Mouse (Mus musculus) layer of hippocampus, adult 8-10 months (tissue): ENCODE data around the gene Chd3. TPM values are rescaled to one million over a fixed set of nuclear protein-coding genes. Genes with fewer than 3 reads are reported as not detected.
A peak's percentile ranks its signal among the peaks of the same experiment; 100 is the strongest.

ENCODE experiments used
- DNase-seq, 2 experiments: peaks; one replicate each; pipeline ENCODE4 v3.0.0; 2022; ENCODE audit warnings: low spot score in 2 of 2
- total RNA-seq, 4 experiments: library from RNA; stranded (reverse); gene quantifications; 2 replicates each; pipeline ENCODE4 v1.2.4; 2022

Gene Chd3
- total RNA-seq, 4 experiments from 2014 or later, result 435 to 510 (median 495) TPM

DNA sequence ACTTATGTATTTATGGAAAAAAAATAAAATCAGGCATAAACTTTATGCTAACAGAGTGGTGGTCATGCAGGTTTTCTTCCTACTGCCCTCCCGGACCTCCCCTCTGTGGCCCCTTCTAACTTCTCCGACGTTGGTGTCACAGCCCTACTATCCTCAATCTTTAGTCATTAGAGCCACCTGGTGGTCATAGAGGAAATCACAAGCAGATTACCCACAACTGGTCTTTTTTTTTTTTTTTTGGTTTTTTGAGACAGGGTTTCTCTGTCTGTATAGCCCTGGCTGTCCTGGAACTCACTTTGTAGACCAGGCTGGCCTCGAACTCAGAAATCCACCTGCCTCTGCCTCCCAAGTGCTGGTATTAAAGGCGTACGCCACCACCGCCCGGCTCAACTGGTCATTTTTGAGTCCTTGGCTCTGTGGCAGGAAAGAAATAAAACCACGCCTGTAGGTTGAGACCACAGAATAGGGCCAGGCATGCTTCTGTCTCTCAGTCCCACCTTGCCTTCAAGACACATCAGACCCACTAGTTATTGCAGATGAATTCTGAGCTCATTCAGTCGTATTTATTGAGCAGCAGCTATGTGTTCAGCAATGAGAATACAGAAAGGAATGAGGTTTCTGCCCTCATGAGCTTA is 21.3 kb upstream of the Chd3 start:
- DNase-seq, result peak; percentile 49 to 69

GRCm38 (mm10) chr11:69389531-69390399 is 20.6 kb upstream of the Chd3 start:
- peak; percentile 44 to 63 for DNase-seq

DNA sequence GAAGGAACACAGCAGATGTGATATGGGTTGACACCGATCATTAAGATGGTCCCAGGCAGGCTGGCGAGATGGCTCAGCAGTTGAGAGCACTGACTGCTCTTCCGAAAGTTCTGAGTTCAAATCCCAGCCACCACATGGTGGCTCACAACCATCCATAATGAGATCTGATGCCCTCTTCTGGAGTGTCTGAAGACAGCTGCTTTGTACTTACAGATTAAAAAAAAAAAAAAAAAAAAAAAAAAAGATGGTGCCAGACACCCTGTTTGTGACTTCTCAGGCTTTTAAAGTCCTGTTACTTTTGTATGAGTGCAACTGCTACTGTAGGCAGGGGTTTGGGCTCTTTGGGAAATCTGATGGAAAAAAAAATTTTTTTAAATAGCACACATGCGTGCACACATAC is 19.5 kb upstream of the Chd3 start:
- DNase-seq, result no peak

- DNase-seq, result no peak
Measured at GRCm38 (mm10) chr11:69386758-69387157, 17.6 kb upstream of the Chd3 start.

DNA sequence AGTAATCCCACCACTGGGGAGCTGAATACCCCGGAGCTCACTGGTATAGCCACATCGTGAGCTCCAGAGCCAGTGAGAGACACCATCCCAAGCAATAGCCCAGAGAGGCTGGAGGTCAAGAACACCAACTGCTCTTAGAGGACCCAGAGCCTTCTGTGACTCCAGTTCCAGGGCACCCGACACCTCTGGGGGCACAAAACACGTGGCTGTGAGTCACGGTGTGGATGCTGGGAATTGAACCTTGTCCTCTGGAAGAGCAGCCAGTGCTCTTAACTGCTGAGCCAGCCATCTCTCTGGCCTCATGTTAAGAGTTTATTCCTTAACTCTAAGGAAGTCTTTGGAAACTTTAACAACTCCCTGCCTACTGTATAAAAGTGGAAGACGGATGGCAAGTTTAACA is 15.8 kb upstream of the Chd3 start:
- DNase-seq, result no peak

DNA sequence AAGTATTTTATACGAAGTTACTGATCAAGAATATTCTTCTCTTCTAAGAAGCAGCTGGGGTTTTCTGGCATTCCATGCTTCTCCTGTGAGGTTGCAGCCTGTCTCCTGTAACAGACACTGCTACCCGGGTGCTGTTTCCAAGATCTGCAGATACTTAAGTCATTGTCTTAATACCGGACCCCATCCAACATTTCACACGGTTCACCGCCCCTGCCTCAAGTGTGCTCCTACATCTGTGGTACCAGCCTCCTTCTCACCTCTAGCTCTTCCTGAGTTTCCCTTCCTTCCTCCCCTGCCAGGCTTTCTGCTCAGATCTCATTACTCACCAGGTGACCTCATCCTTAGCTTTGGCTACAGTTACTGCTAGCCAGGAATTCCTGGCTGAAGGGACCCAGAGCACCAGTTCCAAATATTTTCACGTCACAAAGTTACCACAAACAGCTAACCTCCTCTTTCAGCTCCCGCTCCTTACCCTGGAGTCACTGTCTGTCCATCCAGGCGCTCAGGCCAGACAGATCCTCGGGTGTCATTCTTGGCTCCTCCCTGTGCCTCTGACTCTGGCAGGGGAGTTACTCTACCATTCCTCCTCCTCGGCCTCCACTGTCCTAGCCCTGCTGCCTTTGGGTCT is 13.4 kb upstream of the Chd3 start:
- DNase-seq, result no peak

GRCm38 (mm10) chr11:69381356-69381755 is 12.2 kb upstream of the Chd3 start:
- no peak for DNase-seq

DNA sequence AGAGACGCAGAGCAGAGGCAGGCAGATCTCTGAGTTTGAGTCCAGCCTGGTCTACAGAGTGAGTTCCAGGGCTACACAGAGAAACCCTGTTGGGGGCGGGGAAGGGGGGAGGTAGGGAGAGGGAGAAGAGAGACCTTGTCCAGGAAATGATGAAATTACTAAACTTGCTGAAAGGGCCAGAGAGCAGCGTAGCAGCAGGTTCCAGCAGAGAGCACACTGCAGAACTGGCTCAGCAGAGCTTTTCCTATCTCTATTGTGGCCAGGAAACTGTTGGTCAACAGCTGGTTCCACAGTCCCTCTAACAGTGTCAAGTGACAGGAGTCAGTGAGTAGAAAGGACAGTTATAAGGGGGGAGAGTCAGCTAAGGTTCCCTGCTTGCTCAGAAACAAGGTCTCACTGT is 10.4 kb upstream of the Chd3 start:
- no peak for DNase-seq

DNA sequence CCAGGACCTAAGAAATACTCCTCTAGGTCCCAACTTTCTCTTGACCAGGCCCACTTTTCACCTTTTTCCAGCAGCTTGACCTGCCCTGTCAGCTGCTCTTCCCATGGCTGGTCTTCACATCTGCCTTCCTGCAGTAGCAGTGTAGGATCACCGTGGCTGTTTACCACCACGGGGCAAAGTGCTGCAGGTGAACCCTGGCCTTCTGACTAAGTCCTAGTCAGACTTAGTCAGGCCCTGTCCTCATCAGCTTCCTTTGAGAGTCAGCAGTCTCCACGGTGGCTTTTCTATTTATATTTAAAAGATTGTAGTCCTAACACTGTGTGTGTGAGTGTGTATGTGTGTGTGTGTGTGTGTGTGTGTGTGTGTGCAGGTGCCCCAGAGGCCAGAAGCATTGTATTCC is 8.6 kb upstream of the Chd3 start:
- DNase-seq, result no peak

DNA sequence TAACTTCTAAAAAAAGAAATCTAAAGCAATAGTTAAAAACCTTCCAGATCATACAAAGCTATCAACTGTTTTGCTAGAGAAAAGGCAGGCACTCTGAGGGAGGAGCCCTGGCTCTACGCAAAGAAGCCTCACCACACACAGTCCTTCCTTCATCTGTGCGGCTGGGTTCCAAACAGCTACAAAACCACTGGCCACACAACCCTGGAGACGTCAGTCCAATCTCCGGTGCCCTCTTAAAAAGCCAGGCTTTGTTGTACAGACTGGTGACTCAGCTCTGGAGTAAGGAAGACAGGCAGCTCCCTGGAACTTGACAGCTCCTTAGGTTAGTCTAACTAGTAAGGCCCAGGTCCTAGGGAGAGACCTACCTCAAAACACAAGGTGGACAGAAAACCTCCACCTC is 6.4 kb upstream of the Chd3 start:
- DNase-seq, result no peak

GRCm38 (mm10) chr11:69373223-69373965 is 4.2 kb upstream of the Chd3 start:
- DNase-seq, result no peak

DNA sequence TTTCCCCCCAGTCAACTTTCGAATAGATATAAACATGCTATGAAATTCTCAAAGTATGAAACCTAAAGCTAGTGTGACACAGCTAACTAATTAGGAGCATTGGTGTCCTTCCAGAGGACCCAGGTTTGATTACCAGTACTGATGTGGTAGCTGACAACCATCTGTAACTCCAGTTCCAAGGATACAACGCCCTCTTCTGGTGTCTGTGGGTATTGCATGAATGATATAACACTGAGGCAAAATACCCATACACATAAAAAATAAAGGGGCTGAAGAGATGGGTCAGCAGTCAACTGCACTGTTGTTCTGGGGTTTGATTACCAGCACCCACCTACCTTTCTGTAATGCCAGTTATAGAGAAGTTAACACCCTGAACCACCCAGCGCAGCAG is 3.6 kb upstream of the Chd3 start:
- DNase-seq, result no peak

DNA sequence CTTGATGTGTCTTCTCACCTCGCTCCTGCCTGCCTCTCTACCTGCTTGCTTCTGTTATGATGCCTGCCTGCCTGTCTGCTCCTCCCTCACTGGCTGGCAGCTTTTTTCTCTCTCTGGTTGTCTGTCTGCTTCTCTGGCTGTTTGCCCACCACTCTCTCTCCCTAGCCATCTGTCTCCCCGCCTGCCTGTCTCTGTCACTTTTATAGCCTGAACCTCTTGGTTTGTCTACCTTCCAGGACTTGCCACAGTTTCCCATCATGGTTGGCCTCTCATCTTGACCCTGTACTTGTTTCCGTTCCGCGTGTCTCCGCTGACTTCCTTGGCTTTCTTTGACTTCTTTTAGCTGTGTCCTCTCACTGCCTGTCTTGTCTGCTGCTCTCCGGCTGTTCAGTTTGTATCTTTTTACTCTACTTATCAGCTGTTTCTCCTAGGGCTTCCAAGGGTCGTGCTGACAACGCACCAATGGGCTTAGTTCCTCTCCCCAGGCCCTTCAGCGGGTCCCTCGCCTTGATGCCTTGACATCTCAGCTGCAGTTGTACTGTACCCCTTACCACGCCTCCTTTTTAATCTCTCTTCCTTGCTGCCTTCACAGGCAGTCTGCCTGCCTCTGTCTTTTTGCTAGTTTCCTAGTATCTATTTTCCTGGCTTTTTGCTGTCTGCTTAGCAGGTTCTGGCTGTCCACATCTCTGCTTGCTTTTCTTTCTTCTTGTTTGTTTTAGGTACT is 3.0 kb upstream of the Chd3 start:
- peak; percentile 82 to 87 for DNase-seq

DNA sequence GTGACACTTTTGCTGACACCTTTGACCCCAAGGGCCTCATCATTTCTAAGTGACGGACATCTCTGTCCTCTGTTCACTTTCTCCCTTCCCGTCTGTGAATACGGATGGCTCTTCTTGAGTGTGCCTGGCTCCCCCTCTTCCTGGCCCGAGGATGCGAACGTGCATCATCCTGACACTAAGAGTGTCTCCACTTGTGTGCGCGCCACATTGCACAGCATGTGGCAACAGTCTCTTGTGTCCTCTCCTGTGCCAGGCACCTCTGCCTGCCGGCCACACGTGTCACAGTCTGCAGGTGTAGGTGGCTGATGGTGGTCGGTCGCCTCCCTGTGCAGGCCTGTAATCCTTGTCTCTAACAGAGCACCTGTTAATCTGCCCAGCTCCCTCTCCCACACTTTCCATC is 2.4 kb upstream of the Chd3 start:
- DNase-seq, result no peak

- no peak for DNase-seq
Measured at GRCm38 (mm10) chr11:69370817-69371215, 1.6 kb upstream of the Chd3 start.

DNA sequence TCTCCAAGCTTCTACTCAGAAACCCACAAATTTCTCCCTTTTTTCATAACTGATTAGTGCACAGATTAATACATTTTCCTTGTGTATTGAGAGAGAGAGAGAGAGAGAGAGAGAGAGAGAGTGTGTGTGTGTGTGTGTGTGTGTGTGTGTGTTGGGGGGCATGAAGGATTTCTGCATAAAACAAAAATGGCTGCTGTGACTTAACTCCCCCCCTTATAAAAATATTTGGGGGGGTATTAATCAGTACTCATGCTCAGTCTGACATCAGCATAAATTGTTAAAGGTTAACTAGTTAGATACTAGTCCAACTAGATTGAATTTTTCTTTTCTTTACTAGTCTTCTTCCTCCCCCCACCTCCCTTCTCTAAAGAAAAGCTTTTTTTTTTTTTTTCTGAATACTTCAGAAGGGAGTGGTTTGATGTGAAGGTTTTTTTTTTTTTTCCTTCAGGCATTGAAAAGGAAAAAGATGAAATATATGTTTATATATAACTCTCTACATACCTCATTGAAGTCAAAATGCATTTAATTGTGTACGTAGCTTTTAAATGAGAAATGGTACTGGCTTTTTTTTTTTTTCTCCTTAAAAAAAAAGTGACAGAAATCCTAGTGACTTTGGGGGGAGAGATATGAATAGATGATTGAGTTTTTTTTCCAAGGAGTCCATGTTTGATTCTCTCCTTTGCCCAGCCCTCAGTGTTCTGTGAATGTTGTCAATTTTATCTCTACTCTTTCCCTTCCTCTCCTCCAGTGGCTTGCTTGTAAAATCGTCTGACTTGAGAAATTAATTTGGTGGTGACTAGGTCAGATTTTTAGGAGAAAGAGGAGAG is 997 bp upstream of the Chd3 start:
- DNase-seq, result no peak

DNA sequence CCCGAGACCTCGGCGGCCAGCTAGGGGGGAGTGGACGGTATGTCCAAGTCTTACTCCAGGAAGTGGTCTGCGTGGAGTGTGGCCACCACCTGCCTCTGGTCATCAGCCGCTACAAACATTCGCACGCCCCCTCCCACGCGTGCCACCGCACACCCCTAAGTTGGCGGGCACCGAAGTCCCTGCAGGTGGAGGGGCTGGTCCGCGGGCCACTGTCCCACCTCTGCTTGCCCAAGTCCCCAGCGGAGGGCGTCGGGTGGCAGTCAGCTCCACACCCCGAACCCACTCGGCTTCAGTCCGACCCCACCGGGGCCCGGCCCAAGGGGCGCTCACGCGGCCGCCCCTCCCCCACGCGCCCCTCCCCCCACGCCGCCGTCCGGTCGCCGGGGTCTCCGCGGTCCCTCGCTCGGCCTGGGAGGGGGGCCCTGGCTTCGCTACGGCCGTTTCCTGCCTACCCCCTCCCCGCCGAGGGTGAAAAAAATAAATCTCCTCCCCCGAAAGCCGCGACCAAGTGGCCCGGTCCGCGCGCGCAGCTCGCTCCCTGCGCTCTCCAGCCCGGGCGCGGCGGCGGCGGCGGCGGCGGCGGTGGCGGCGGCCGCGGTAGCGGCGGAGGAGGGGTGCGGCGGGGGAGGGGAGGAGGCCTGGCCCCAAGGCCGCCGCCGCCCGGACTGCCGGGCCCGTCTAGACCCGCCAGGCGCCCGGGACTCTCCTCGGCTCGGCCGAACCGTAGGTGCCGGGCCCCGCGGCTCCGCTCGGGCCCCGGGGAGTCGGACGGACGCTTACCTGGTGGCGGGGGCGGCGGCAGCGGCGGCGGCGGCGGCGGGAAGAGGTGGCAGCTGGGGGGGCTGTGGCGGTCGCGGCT is 621 bp downstream of the Chd3 start:
- peak in 1 of 2 experiments; percentile 41 for DNase-seq

GRCm38 (mm10) chr11:69367616-69368355 is 1.4 kb downstream of the Chd3 start:
- no peak for DNase-seq
